Mouse (Mus musculus) hindbrain, embryonic 13.5 days (tissue): ENCODE measurements around the gene Fkbpl. TPM values are rescaled to one million over a fixed set of nuclear protein-coding genes. Genes with fewer than 3 reads are reported as not detected.

Experiments used
- ATAC-seq: fragments of 200-750 bp; cut with Nextera tagmentation; 2 replicates; pipeline ENCODE4 v1.8.0; 2017; ENCODE audit warnings: moderate TSS enrichment; ENCODE audit not compliant: low FRiP score
- H3K27ac ChIP-seq: fragments of 300-500 bp; sonication (generic); 2 replicates; pipeline ENCODE4 v1.5.1; 2015; ENCODE audit warnings: inconsistent platforms, mild to moderate bottlenecking, moderate library complexity
- H3K27me3 ChIP-seq: fragments of 300-500 bp; sonication (generic); 2 replicates; pipeline ENCODE4 v1.6.1; 2015; ENCODE audit warnings: mild to moderate bottlenecking, inconsistent platforms
- H3K36me3 ChIP-seq: fragments of 300-500 bp; sonication (generic); 2 replicates; pipeline ENCODE4 v1.6.1; 2015; ENCODE audit warnings: mild to moderate bottlenecking, inconsistent platforms
- H3K4me1 ChIP-seq: fragments of 300-500 bp; sonication (generic); replicated peaks from 2 replicates; pipeline ENCODE4 v1.6.1; 2015; ENCODE audit warnings: inconsistent platforms
- H3K4me2 ChIP-seq: fragments of 300-500 bp; sonication (generic); 2 replicates; pipeline ENCODE4 v1.6.1; 2015; ENCODE audit warnings: inconsistent platforms, mild to moderate bottlenecking, moderate library complexity
- H3K4me3 ChIP-seq: fragments of 300-500 bp; sonication (generic); 2 replicates; pipeline ENCODE4 v1.5.1; 2015; ENCODE audit warnings: mild to moderate bottlenecking, inconsistent platforms
- H3K9ac ChIP-seq: fragments of 300-500 bp; sonication (generic); 2 replicates; pipeline ENCODE4 v1.6.1; 2015; ENCODE audit warnings: mild to moderate bottlenecking, inconsistent platforms
- H3K9me3 ChIP-seq: fragments of 300-500 bp; sonication (generic); 2 replicates; pipeline ENCODE4 v1.6.1; 2016; ENCODE audit warnings: inconsistent platforms
- WGBS: fragments of 180-500 bp; shearing (Covaris S2); methylation state at CpG from one replicate; pipeline ENCODE4 v1.1.7; 2015; 5-methylcytosine and 5-hydroxymethylcytosine counted together
- polyA plus RNA-seq: library from polyadenylated mRNA; unstranded; fragments of >200 nt; fragmentation: Nextera tagmentation; extraction: Ambion mirVana; gene quantifications from 2 replicates; pipeline ENCODE4 v1.2.1, GENCODE M21; 2015

Gene Fkbpl
- polyA plus RNA-seq, 1 experiment from 2014 or later, result 17.6 TPM

- ATAC-seq, result no peak
- Histone ChIP-seq H3K4me3 (peak overlapping the region; percentile 73), H3K4me2 (peak overlapping the region; percentile 91), H3K9me3 (no peaks in the 10 kb centered on the region), H3K4me1 (peaks cover 61% of the 10 kb centered on the region), H3K27ac (peak overlapping the region; percentile 93), H3K9ac (peak overlapping the region; percentile 83), H3K27me3 (peaks cover 41% of the 10 kb centered on the region), H3K36me3 (peaks cover 4% of the 10 kb centered on the region)
- 17% methylated on average over 5 of the region's 5 CpGs for WGBS
Observed at GRCm38 (mm10) chr17:34628644-34628967, 16.0 kb upstream of the Fkbpl start.

GRCm38 (mm10) chr17:34629221-34629751 lies 15.3 kb upstream of the Fkbpl start, which contains the start of gene Prrt1:
TSS of gene Prrt1 (plus strand) at chr17:34629533.
- H3K27ac ChIP-seq, result peak within 1 kb of the TSS; percentile 93
- peaks cover 3% of the 10 kb centered on the region; the same call in 1 of the 2 replicates for H3K36me3 ChIP-seq
- no peaks in the 10 kb centered on the region for H3K9me3 ChIP-seq
- WGBS, result 1% methylated on average over 16 of the region's 16 CpGs
- peaks cover 47% of the 10 kb centered on the region for H3K27me3 ChIP-seq
- H3K9ac ChIP-seq, result peak within 1 kb of the TSS; percentile 83
- H3K4me2 ChIP-seq, result peak within 1 kb of the TSS; percentile 91
- H3K4me1 ChIP-seq, result peaks cover 61% of the 10 kb centered on the region
- peak; percentile 26; the same call in 1 of the 2 replicates for ATAC-seq
- H3K4me3 ChIP-seq, result peak within 1 kb of the TSS; percentile 73

- no peak for ATAC-seq
- Histone ChIP-seq H3K4me3 (peak overlapping the region; percentile 73), H3K9ac (peak overlapping the region; percentile 83), H3K4me2 (peak overlapping the region; percentile 91), H3K27me3 (peaks cover 47% of the 10 kb centered on the region), H3K36me3 (peaks cover 3% of the 10 kb centered on the region; the same call in 1 of the 2 replicates), H3K9me3 (no peaks in the 10 kb centered on the region), H3K27ac (peak overlapping the region; percentile 93; the same call in 1 of the 2 replicates), H3K4me1 (peaks cover 61% of the 10 kb centered on the region)
- 10% methylated on average over 12 of the region's 12 CpGs for WGBS
Observed at GRCm38 (mm10) chr17:34629796-34630603, 14.6 kb upstream of the Fkbpl start.

- Histone ChIP-seq H3K9me3 (no peaks in the 10 kb centered on the region), H3K27me3 (peaks cover 52% of the 10 kb centered on the region), H3K9ac (peak overlapping the region; percentile 83), H3K27ac (no peak overlapping the region), H3K4me2 (peak overlapping the region; percentile 91), H3K4me1 (peaks cover 58% of the 10 kb centered on the region), H3K4me3 (peak overlapping the region; percentile 73), H3K36me3 (no peaks in the 10 kb centered on the region)
- WGBS, result 1% methylated on average over 44 of the region's 48 CpGs
- no peak for ATAC-seq
Observed at GRCm38 (mm10) chr17:34630761-34631301, 13.7 kb upstream of the Fkbpl start.

GRCm38 (mm10) chr17:34631647-34632046 lies 12.9 kb upstream of the Fkbpl start:
- peaks cover 57% of the 10 kb centered on the region for H3K27me3 ChIP-seq
- no peak overlapping the region for H3K27ac ChIP-seq
- H3K4me3 ChIP-seq, result peak overlapping the region; percentile 73
- WGBS, result 6% methylated on average over 12 of the region's 12 CpGs
- no peaks in the 10 kb centered on the region for H3K36me3 ChIP-seq
- no peaks in the 10 kb centered on the region for H3K9me3 ChIP-seq
- H3K4me2 ChIP-seq, result peak overlapping the region; percentile 91
- peaks cover 50% of the 10 kb centered on the region for H3K4me1 ChIP-seq
- ATAC-seq, result no peak
- peak overlapping the region; percentile 83 for H3K9ac ChIP-seq

- Histone ChIP-seq H3K27me3 (peaks cover 58% of the 10 kb centered on the region), H3K9ac (peak overlapping the region; percentile 83), H3K36me3 (no peaks in the 10 kb centered on the region), H3K9me3 (no peaks in the 10 kb centered on the region), H3K4me3 (peak overlapping the region; percentile 73), H3K4me2 (peak overlapping the region; percentile 91), H3K4me1 (peaks cover 49% of the 10 kb centered on the region), H3K27ac (no peak overlapping the region)
- WGBS, result 1% methylated on average over 26 of the region's 26 CpGs
- ATAC-seq, result no peak
Observed at GRCm38 (mm10) chr17:34632261-34632691, 12.3 kb upstream of the Fkbpl start.

- H3K27ac ChIP-seq, result no peak overlapping the region
- H3K4me1 ChIP-seq, result peaks cover 21% of the 10 kb centered on the region
- WGBS, result 76% methylated on average over 2 of the region's 2 CpGs
- no peaks in the 10 kb centered on the region for H3K36me3 ChIP-seq
- no peaks in the 10 kb centered on the region for H3K9me3 ChIP-seq
- H3K4me3 ChIP-seq, result no peak overlapping the region
- peaks cover 52% of the 10 kb centered on the region for H3K27me3 ChIP-seq
- no peak overlapping the region for H3K9ac ChIP-seq
- no peak for ATAC-seq
- no peak overlapping the region for H3K4me2 ChIP-seq
Observed at GRCm38 (mm10) chr17:34635671-34636070, 8.9 kb upstream of the Fkbpl start.

- H3K9ac ChIP-seq, result peak overlapping the region; percentile 30; the same call in 1 of the 2 replicates
- H3K4me2 ChIP-seq, result no peak overlapping the region
- H3K9me3 ChIP-seq, result no peaks in the 10 kb centered on the region
- H3K36me3 ChIP-seq, result no peaks in the 10 kb centered on the region
- no peak for ATAC-seq
- 68% methylated on average over 3 of the region's 3 CpGs for WGBS
- peaks cover 16% of the 10 kb centered on the region for H3K4me1 ChIP-seq
- no peak overlapping the region for H3K27ac ChIP-seq
- peaks cover 34% of the 10 kb centered on the region for H3K27me3 ChIP-seq
- no peak overlapping the region for H3K4me3 ChIP-seq
Observed at GRCm38 (mm10) chr17:34637459-34637858, 7.1 kb upstream of the Fkbpl start.

- no peak overlapping the region for H3K9ac ChIP-seq
- no peak overlapping the region for H3K4me3 ChIP-seq
- WGBS, result 84% methylated on average over 7 of the region's 7 CpGs
- peaks cover 17% of the 10 kb centered on the region for H3K27me3 ChIP-seq
- no peaks in the 10 kb centered on the region for H3K9me3 ChIP-seq
- no peak overlapping the region for H3K4me2 ChIP-seq
- no peak overlapping the region for H3K27ac ChIP-seq
- ATAC-seq, result no peak
- H3K36me3 ChIP-seq, result no peaks in the 10 kb centered on the region
- peaks cover 16% of the 10 kb centered on the region for H3K4me1 ChIP-seq
Observed at GRCm38 (mm10) chr17:34639461-34640255, 4.9 kb upstream of the Fkbpl start.

- Histone ChIP-seq H3K4me3 (no peak overlapping the region), H3K9ac (peak overlapping the region; percentile 51), H3K4me1 (peaks cover 27% of the 10 kb centered on the region), H3K4me2 (0 out of 2 replicates have a peak overlapping the region, but pooled peaks have one; percentile 6), H3K9me3 (no peaks in the 10 kb centered on the region), H3K27me3 (peaks cover 10% of the 10 kb centered on the region), H3K27ac (peak overlapping the region; percentile 83), H3K36me3 (no peaks in the 10 kb centered on the region)
- no peak for ATAC-seq
- 12% methylated on average over 11 of the region's 11 CpGs for WGBS
Observed at GRCm38 (mm10) chr17:34640778-34641601, 3.6 kb upstream of the Fkbpl start.

- no peaks in the 10 kb centered on the region for H3K36me3 ChIP-seq
- H3K27ac ChIP-seq, result peak overlapping the region; percentile 83; the same call in 1 of the 2 replicates
- WGBS, result 88% methylated on average over 3 of the region's 3 CpGs
Observed at GRCm38 (mm10) chr17:34641945-34642344, 2.6 kb upstream of the Fkbpl start.

More at GRCm38 (mm10) chr17:34641945-34642344, 2.6 kb upstream of the Fkbpl start:
- Histone ChIP-seq H3K4me1 (peaks cover 34% of the 10 kb centered on the region), H3K27me3 (peaks cover 6% of the 10 kb centered on the region; the same call in 1 of the 2 replicates), H3K4me2 (no peak overlapping the region), H3K4me3 (no peak overlapping the region), H3K9ac (no peak overlapping the region), H3K9me3 (no peaks in the 10 kb centered on the region)
- ATAC-seq, result no peak
